Comparison of ENCODE assay signal across 21 mouse cellular contexts in genomic region chr11:11558662-11559061, GRCm38 (mm10).
DNase-seq lines count a peak whose midpoint lies in the region; ATAC-seq and TF ChIP-seq lines count a peak whose summit lies in the region.
"Had no signal": no experiment of that assay in that cellular context is flagged by ENCODE, and none has a peak within 500 bp of the region (broad histone marks: within the 10 kb centered on the region; RNA-seq: fewer than 3 reads in every experiment).

No protein-coding gene starts in this region.

- peak; percentile 71 for ATAC-seq in common myeloid progenitor, adult 5-6 weeks (replicated peaks; ENCODE audit: low read depth, poor library complexity, severe bottlenecking)
- ATAC-seq: activated CD4-positive, CD25-positive, alpha-beta regulatory T cell, adult 4 months; hindbrain, embryonic 16.5 days; intestine, postnatal 0 days; midbrain, embryonic 15.5 days; Patski had no signal

- H3K36me3 ChIP-seq in thymus, adult 2 months (ENCODE audit: control insufficient read depth, insufficient read depth, low read length) = no peaks in the 10 kb centered on the region
- H3K36me3 ChIP-seq: forebrain, embryonic 12.5 days; heart, embryonic 12.5 days; limb, embryonic 12.5 days; liver, embryonic 13.5 days; midbrain, embryonic 15.5 days had no signal

- intact Hi-C loops in left cerebral cortex, adult 2 months (cut with DNase I) = loop anchor here (5.0 kb wide), 1 partner anchor 419 kb away; no protein-coding TSS in a partner anchor

- peak; percentile 35 for DNase-seq in layer of hippocampus, adult 9-11 months
- DNase-seq in layer of hippocampus, postnatal 10 days (ENCODE audit: low spot score in 2 of 2) = no peak
- no peak for DNase-seq in thymus, adult 2 months
- DNase-seq in thymus, postnatal 0 days (ENCODE audit: low spot score) = no peak
- no peak for DNase-seq in retina, embryonic 14.5 days (ENCODE audit: low spot score)
- no peak for DNase-seq in left cerebral cortex, adult 2 months (ENCODE audit: extremely low spot score in 1 of 2, low spot score in 2 of 2)
- DNase-seq: adrenal gland, postnatal 14 days; cerebellum, adult 9-10 months; gastrocnemius, postnatal 14 days; heart, postnatal 36 days; liver, embryonic 13.5 days had no signal

- H3K4me1 ChIP-seq in thymus, adult 2 months (replicated peaks; ENCODE audit: control insufficient read depth, insufficient read depth, low read length) = peaks cover 56% of the 10 kb centered on the region
- H3K4me1 ChIP-seq: forebrain, embryonic 12.5 days; heart, embryonic 12.5 days; limb, embryonic 12.5 days; midbrain, embryonic 15.5 days had no signal

- H3K27me3 ChIP-seq in thymus, adult 2 months (ENCODE audit: control insufficient read depth, insufficient read depth, low read length) = no peaks in the 10 kb centered on the region
- H3K27me3 ChIP-seq: forebrain, embryonic 12.5 days; heart, embryonic 12.5 days; liver, embryonic 13.5 days; midbrain, embryonic 15.5 days had no signal

- H3K4me3 ChIP-seq in thymus, adult 2 months (ENCODE audit: control insufficient read depth, insufficient read depth, low read length) = no peak overlapping the region
- no peak overlapping the region for H3K4me3 ChIP-seq in left cerebral cortex, adult 2 months
- H3K4me3 ChIP-seq: forebrain, embryonic 12.5 days; heart, embryonic 12.5 days; layer of hippocampus, adult 2 months; limb, embryonic 12.5 days; liver, embryonic 13.5 days; midbrain, embryonic 15.5 days had no signal

- peak overlapping the region; percentile 78 for H3K27ac ChIP-seq in thymus, adult 2 months (ENCODE audit: control insufficient read depth, insufficient read depth, low read length)
- no peak overlapping the region for H3K27ac ChIP-seq in left cerebral cortex, adult 2 months
- H3K27ac ChIP-seq: forebrain, embryonic 12.5 days; layer of hippocampus, adult 2 months; limb, embryonic 12.5 days; liver, embryonic 13.5 days; midbrain, embryonic 15.5 days had no signal

- no peak for TF ChIP-seq CTCF in thymus, adult 2 months (IDR thresholded peaks at IDR 0.05; ENCODE audit: borderline replicate concordance, control insufficient read depth, extremely low read depth, insufficient read depth, low read length, poor library complexity)
- TF ChIP-seq CTCF in left cerebral cortex, adult 2 months (IDR thresholded peaks at IDR 0.05) = no peak

- TF ChIP-seq POLR2A in thymus, adult 2 months (IDR thresholded peaks at IDR 0.05; ENCODE audit: control insufficient read depth, extremely low read depth, insufficient read depth, low read length, poor library complexity) = no peak

- 64% methylated on average over 3 of the region's 3 CpGs for WGBS in thymus, adult 2 months
